Mouse (Mus musculus) MN1 (cell line): ENCODE results near the gene Gnai3.
A peak's percentile ranks its signal among the peaks of the same experiment; 100 is the strongest.

Experiments
- DNase-seq: peaks from one replicate; pipeline ENCODE4 v3.0.0-alpha.2; 2016; ENCODE audit warnings: low spot score

The Gnai3 gene

GRCm38 (mm10) chr3:108145534-108146445, at the start of gene Gnai3:
Gnai3 (minus strand) TSS chr3:108146146.
- DNase-seq: peak; percentile 91

- no peak for DNase-seq
These were observed 49.3 kb upstream of the Gnai3 start for GRCm38 (mm10) chr3:108195287-108195686.

GRCm38 (mm10) chr3:108193686-108194085, 47.7 kb upstream of the Gnai3 start:
- DNase-seq: no peak

GRCm38 (mm10) chr3:108189897-108190296, 44.0 kb upstream of the Gnai3 start:
- no peak for DNase-seq

- no peak for DNase-seq
These were observed 43.0 kb upstream of the Gnai3 start for GRCm38 (mm10) chr3:108188716-108189490.

GRCm38 (mm10) chr3:108187111-108187795, 41.3 kb upstream of the Gnai3 start:
- no peak for DNase-seq

GRCm38 (mm10) chr3:108186098-108187047, 40.4 kb upstream of the Gnai3 start, which contains the start of gene Amigo1:
Amigo1 (plus strand) TSS chr3:108186335.
- DNase-seq: no peak

- no peak for DNase-seq
These were observed 39.6 kb upstream of the Gnai3 start for GRCm38 (mm10) chr3:108185460-108186097.

GRCm38 (mm10) chr3:108184742-108185141, 38.8 kb upstream of the Gnai3 start:
- no peak for DNase-seq

- no peak for DNase-seq
These were observed 34.6 kb upstream of the Gnai3 start for GRCm38 (mm10) chr3:108180514-108180913.

GRCm38 (mm10) chr3:108178756-108179715, 33.1 kb upstream of the Gnai3 start:
- DNase-seq: peak; percentile 83

GRCm38 (mm10) chr3:108174672-108175531, 29.0 kb upstream of the Gnai3 start:
- peak; percentile 82 for DNase-seq

GRCm38 (mm10) chr3:108169199-108169598, 23.3 kb upstream of the Gnai3 start:
- DNase-seq: no peak

- DNase-seq: no peak
These were observed 21.6 kb upstream of the Gnai3 start for GRCm38 (mm10) chr3:108167499-108167898.

- DNase-seq: peak; percentile 88
These were observed 20.7 kb upstream of the Gnai3 start for GRCm38 (mm10) chr3:108166486-108167211.

GRCm38 (mm10) chr3:108165532-108166315, 19.8 kb upstream of the Gnai3 start:
- peak; percentile 60 for DNase-seq

- peak; percentile 87 for DNase-seq
These were observed 18.9 kb upstream of the Gnai3 start for GRCm38 (mm10) chr3:108164807-108165206.
